Mouse (Mus musculus) G1E (cell line): ENCODE results near the gene Naa40. TPM values are rescaled to one million over a fixed set of nuclear protein-coding genes. Genes with fewer than 3 reads are reported as not detected.

Experiments
- ATAC-seq: 2 replicates; pipeline ENCODE4 v1.8.0; 2016; ENCODE audit warnings: mild to moderate bottlenecking; ENCODE audit not compliant: insufficient number of reproducible peaks, poor library complexity, low FRiP score, severe bottlenecking; ENCODE audit errors: extremely low read depth
- DNase-seq: peaks from one replicate; pipeline ENCODE4 v3.0.0; 2012; ENCODE audit warnings: low spot score
- H3K27me3 ChIP-seq: 2 replicates; pipeline ENCODE4 v1.6.1; 2012; ENCODE audit warnings: mild to moderate bottlenecking, low read length, inconsistent platforms; ENCODE audit not compliant: insufficient read depth
- H3K36me3 ChIP-seq: replicated peaks from 2 replicates; pipeline ENCODE3; 2012; ENCODE audit warnings: mild to moderate bottlenecking, inconsistent platforms
- H3K4me1 ChIP-seq: 2 replicates; pipeline ENCODE4 v1.6.1; 2012; ENCODE audit warnings: low read depth, low read length, inconsistent platforms, mixed read lengths; ENCODE audit not compliant: insufficient read depth
- H3K4me3 ChIP-seq: 2 replicates; pipeline ENCODE4 v1.5.1; 2012; ENCODE audit warnings: low read depth, mild to moderate bottlenecking, inconsistent platforms, low read length, moderate library complexity, mixed read lengths
- H3K9me3 ChIP-seq: replicated peaks from 2 replicates; pipeline ENCODE4 v1.6.1; 2012; ENCODE audit warnings: inconsistent platforms
- CTCF ChIP-seq: IDR thresholded peaks from 2 replicates; pipeline ENCODE4 v1.5.1; 2012; ENCODE audit warnings: low read depth, low read length, inconsistent platforms, mixed read lengths
- GATA1 ChIP-seq: IDR thresholded peaks from 2 replicates; pipeline ENCODE4 v1.6.1; 2012; ENCODE audit warnings: borderline replicate concordance, low read length, inconsistent platforms, mixed read lengths
- GATA2 ChIP-seq: IDR thresholded peaks from 2 replicates; pipeline ENCODE4 v1.6.1; 2012; ENCODE audit warnings: low read depth, low read length, inconsistent platforms, borderline replicate concordance
- POLR2AphosphoS5 ChIP-seq: IDR thresholded peaks from 2 replicates; pipeline ENCODE4 v1.6.1; 2012; ENCODE audit warnings: low read depth, low read length, inconsistent platforms; ENCODE audit not compliant: insufficient replicate concordance
- TAL1 ChIP-seq: conservative IDR thresholded peaks from 2 replicates; pipeline ENCODE4 v1.6.1; 2012; ENCODE audit warnings: low read depth, low read length, inconsistent platforms, mixed read lengths
- polyA plus RNA-seq: library from polyadenylated mRNA; stranded (reverse); fragments of >175 nt; gene quantifications from 2 replicates; pipeline ENCODE4 v1.2.3, GENCODE M21; 2012
- total RNA-seq, 2 experiments: library from RNA; stranded (forward) in 1 of 2; stranded (reverse) in 1 of 2; fragments of 200-1000 nt in 1 of 2; fragments of >200 nt in 1 of 2; fragmentation: Nextera tagmentation in 1 of 2; gene quantifications; 2 replicates each; pipeline ENCODE4 v1.2.3; 2014 to 2017

Gene Naa40
- total RNA-seq (2014; fragmentation: Nextera tagmentation): 67.5 and 67.7 TPM in 2 replicates
- total RNA-seq (2017): 60.7 and 67.3 TPM in 2 replicates
- 58.8 and 59.4 TPM in 2 replicates for polyA plus RNA-seq

- peak; percentile 95 for DNase-seq
- Histone ChIP-seq H3K4me3 (peak within 1 kb of the TSS; percentile 86), H3K9me3 (no peaks in the 10 kb centered on the region), H3K36me3 (peaks cover 32% of the 10 kb centered on the region), H3K4me1 (peaks cover 41% of the 10 kb centered on the region), H3K27me3 (peaks cover 24% of the 10 kb centered on the region)
- ATAC-seq: peak; percentile 78
- TF ChIP-seq POLR2AphosphoS5: no peak
- TF ChIP-seq GATA1: no peak
- no peak for TF ChIP-seq CTCF
- TF ChIP-seq GATA2: no peak
- TF ChIP-seq TAL1: no peak
Observed at GRCm38 (mm10) chr19:7240782-7241690, at the start of gene Naa40. TSS of gene Naa40 (minus strand) at chr19:7241183.

- Histone ChIP-seq H3K36me3 (peaks cover 89% of the 10 kb centered on the region), H3K27me3 (no peaks in the 10 kb centered on the region), H3K4me3 (no peak overlapping the region), H3K9me3 (no peaks in the 10 kb centered on the region), H3K4me1 (peaks cover 43% of the 10 kb centered on the region)
- no peak for DNase-seq
- TF ChIP-seq CTCF (no peak), GATA2 (no peak), POLR2AphosphoS5 (no peak), GATA1 (no peak), TAL1 (no peak)
- ATAC-seq: no peak
Observed at GRCm38 (mm10) chr19:7289767-7290166, 48.8 kb upstream of the Naa40 start.

- Histone ChIP-seq H3K27me3 (no peaks in the 10 kb centered on the region), H3K4me1 (peaks cover 29% of the 10 kb centered on the region), H3K4me3 (no peak overlapping the region), H3K9me3 (no peaks in the 10 kb centered on the region), H3K36me3 (peaks cover 96% of the 10 kb centered on the region)
- TF ChIP-seq GATA1: no peak
- TF ChIP-seq GATA2: no peak
- no peak for TF ChIP-seq TAL1
- no peak for TF ChIP-seq POLR2AphosphoS5
- no peak for DNase-seq
- ATAC-seq: no peak
Observed at GRCm38 (mm10) chr19:7288288-7288687, 47.3 kb upstream of the Naa40 start.

GRCm38 (mm10) chr19:7286563-7287315, 45.8 kb upstream of the Naa40 start:
- Histone ChIP-seq H3K4me3 (no peak overlapping the region), H3K4me1 (peaks cover 16% of the 10 kb centered on the region), H3K27me3 (no peaks in the 10 kb centered on the region), H3K36me3 (peaks cover 98% of the 10 kb centered on the region), H3K9me3 (no peaks in the 10 kb centered on the region)
- ATAC-seq (no peak), DNase-seq (no peak)
- TF ChIP-seq CTCF: no peak
- TF ChIP-seq TAL1: no peak
- TF ChIP-seq POLR2AphosphoS5: no peak
- TF ChIP-seq GATA1: no peak
- TF ChIP-seq GATA2: no peak

GRCm38 (mm10) chr19:7280557-7281330, 39.8 kb upstream of the Naa40 start:
- H3K27me3 ChIP-seq: no peaks in the 10 kb centered on the region
- H3K36me3 ChIP-seq: peaks cover 99% of the 10 kb centered on the region
- H3K4me1 ChIP-seq: peaks cover 37% of the 10 kb centered on the region
- ATAC-seq (no peak), DNase-seq (no peak)
- no peak overlapping the region for H3K4me3 ChIP-seq
- no peaks in the 10 kb centered on the region for H3K9me3 ChIP-seq
- TF ChIP-seq POLR2AphosphoS5 (no peak), CTCF (no peak), GATA1 (no peak), TAL1 (no peak), GATA2 (no peak)
